Mouse (Mus musculus) ES-E14 (cell line): ENCODE measurements around the gene Olfr1110. TPM values are rescaled to one million over a fixed set of nuclear protein-coding genes. Genes with fewer than 3 reads are reported as not detected.
"Not testable (repeated sequence)": the region's sequence is repeated elsewhere in the genome, so short reads cannot be mapped to it uniquely, and the experiment has no call there.

ENCODE experiments used
- DNase-seq: peaks from one replicate; pipeline ENCODE4 v3.0.0-alpha.2; 2013; ENCODE audit warnings: low read depth, low spot score
- H3K27ac ChIP-seq: 2 replicates; pipeline ENCODE4 v1.5.1; 2012; ENCODE audit warnings: low read depth, mild to moderate bottlenecking, low read length, moderate library complexity, mixed read lengths; ENCODE audit not compliant: poor library complexity, insufficient read depth, severe bottlenecking
- H3K36me3 ChIP-seq: 2 replicates; pipeline ENCODE4 v1.6.1; 2012; ENCODE audit warnings: mild to moderate bottlenecking, low read length, moderate library complexity, mixed read lengths; ENCODE audit not compliant: control insufficient read depth, poor library complexity, insufficient read depth, severe bottlenecking
- H3K4me1 ChIP-seq, 2 experiments: fragments of 150-350 bp in 1 of 2; sonication (generic) in 1 of 2; 2 replicates each; pipeline ENCODE4 v1.6.1; 2012; ENCODE audit warnings: low read length in 2 of 2, mild to moderate bottlenecking in 1 of 2, mixed read lengths in 1 of 2; ENCODE audit not compliant: control insufficient read depth in 2 of 2, insufficient read depth in 2 of 2, poor library complexity in 1 of 2
- H3K4me3 ChIP-seq, 2 experiments: fragments of 150-350 bp in 1 of 2; sonication (generic) in 1 of 2; 2 replicates each; pipeline ENCODE4 v1.5.1; 2012; ENCODE audit warnings: low read length in 2 of 2, low read depth in 1 of 2, mild to moderate bottlenecking in 1 of 2, mixed read lengths in 1 of 2; ENCODE audit not compliant: insufficient read depth in 1 of 2, poor library complexity in 1 of 2, severe bottlenecking in 1 of 2
- H3K9ac ChIP-seq: 2 replicates; pipeline ENCODE4 v1.6.1; 2012; ENCODE audit warnings: low read depth, mild to moderate bottlenecking, low read length, mixed read lengths; ENCODE audit not compliant: poor library complexity, insufficient read depth, severe bottlenecking
- H3K9me3 ChIP-seq: fragments of 150-350 bp; sonication (generic); 2 replicates; pipeline ENCODE4 v1.6.1; 2012; ENCODE audit warnings: low read depth, mild to moderate bottlenecking, low read length; ENCODE audit not compliant: control insufficient read depth, insufficient read depth
- CHD2 ChIP-seq: IDR thresholded peaks from 2 replicates; pipeline ENCODE4 v1.6.1; 2014; ENCODE audit warnings: mild to moderate bottlenecking, low read depth, low read length, inconsistent platforms
- HCFC1 ChIP-seq: IDR thresholded peaks from 2 replicates; pipeline ENCODE4 v1.6.1; 2012; ENCODE audit warnings: low read length, inconsistent platforms, borderline replicate concordance; ENCODE audit not compliant: insufficient read depth
- MAFK ChIP-seq: IDR thresholded peaks from 2 replicates; pipeline ENCODE4 v1.6.1; 2014; ENCODE audit warnings: mild to moderate bottlenecking, low read depth, low read length, inconsistent platforms; ENCODE audit not compliant: insufficient read depth
- ZC3H11A ChIP-seq: IDR thresholded peaks from 2 replicates; pipeline ENCODE4 v1.6.1; 2012; ENCODE audit warnings: low read depth, mild to moderate bottlenecking, inconsistent platforms, low read length, borderline replicate concordance
- ZNF384 ChIP-seq: IDR thresholded peaks from 2 replicates; pipeline ENCODE4 v1.6.1; 2012; ENCODE audit warnings: low read depth, low read length, inconsistent platforms
- in situ Hi-C, 2 experiments: fragments of 600-800 bp; cut with MboI; formaldehyde crosslinking; loops; one replicate each; pipeline ENCODE4 v1.15.1; 2025; ENCODE audit warnings: low sequenced_read_pairs in 2 of 2, inconsistent platforms in 1 of 2; ENCODE audit not compliant: unreplicated experiment in 2 of 2
- total RNA-seq: library from RNA; depleted of rRNA; stranded (reverse); fragments of 300-350 nt; gene quantifications from 2 replicates; pipeline ENCODE4 v1.2.3, GENCODE M21; 2012; rRNA removed

Olfr1110 gene
- total RNA-seq, result not detected in 2 replicates

DNA sequence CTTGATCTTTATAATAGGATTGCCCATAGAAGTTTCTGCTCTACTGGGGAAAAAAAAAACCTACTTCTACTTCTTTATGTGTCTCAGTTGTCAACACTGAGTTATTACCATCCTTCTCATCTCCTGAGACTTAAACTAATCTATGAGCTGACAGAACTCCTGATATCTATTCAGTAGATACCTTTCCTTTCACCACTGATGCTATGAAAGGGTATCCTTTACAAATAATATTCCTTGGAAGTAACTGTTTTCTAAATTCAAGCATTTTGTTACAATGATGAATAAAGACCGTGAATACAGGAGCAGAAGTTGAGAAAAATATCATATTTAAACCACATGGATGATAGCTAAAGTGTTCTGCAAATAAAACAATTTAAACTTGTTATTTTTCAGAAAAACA, at the start of gene Olfr1110:
TSS of gene Olfr1110 (minus strand) at position 101 of the 400 bp plus-strand sequence.
- TF ChIP-seq CHD2 (no peak), HCFC1 (no peak), MAFK (no peak), ZNF384 (no peak), ZC3H11A (no peak)
- in situ Hi-C loops, result no loop called here

DNA sequence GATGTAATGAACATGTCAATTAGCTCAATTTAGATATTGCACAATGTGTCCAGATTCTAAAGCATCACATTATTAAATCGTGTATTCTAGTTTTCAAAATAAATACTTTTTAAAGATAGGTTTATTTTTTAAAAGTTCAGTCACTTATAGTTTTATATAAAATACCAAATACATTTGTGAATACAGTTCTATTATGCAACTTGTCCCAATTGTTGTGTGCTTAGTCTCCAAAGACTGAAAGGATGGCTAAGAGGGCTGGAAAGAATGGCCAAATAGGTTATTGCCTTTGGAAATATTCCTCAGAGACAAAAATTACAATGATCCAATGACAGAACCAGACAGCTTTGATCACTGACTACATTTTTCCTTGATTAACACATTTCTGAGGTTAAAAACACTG, 47.4 kb upstream of the Olfr1110 start, which contains the start of gene Olfr1112:
TSS of gene Olfr1112 (plus strand) at position 301 of the 400 bp plus-strand sequence.
- in situ Hi-C loops, result no loop called here
- Histone ChIP-seq H3K4me3 (no peak within 1 kb of the TSS), H3K4me1 (no peaks in the 10 kb centered on the region), H3K27ac (no peak within 1 kb of the TSS), H3K9me3 (no peaks in the 10 kb centered on the region), H3K36me3 (no peaks in the 10 kb centered on the region), H3K9ac (no peak within 1 kb of the TSS)
- TF ChIP-seq ZC3H11A (no peak), MAFK (no peak)
- DNase-seq, result no peak

More for the DNA sequence above, at the start of gene Olfr1110:
- Histone ChIP-seq H3K4me3 (no peak within 1 kb of the TSS), H3K36me3 (no peaks in the 10 kb centered on the region), H3K9me3 (no peaks in the 10 kb centered on the region), H3K27ac (no peak within 1 kb of the TSS), H3K4me1 (no peaks in the 10 kb centered on the region), H3K9ac (no peak within 1 kb of the TSS)
- DNase-seq, result no peak

DNA sequence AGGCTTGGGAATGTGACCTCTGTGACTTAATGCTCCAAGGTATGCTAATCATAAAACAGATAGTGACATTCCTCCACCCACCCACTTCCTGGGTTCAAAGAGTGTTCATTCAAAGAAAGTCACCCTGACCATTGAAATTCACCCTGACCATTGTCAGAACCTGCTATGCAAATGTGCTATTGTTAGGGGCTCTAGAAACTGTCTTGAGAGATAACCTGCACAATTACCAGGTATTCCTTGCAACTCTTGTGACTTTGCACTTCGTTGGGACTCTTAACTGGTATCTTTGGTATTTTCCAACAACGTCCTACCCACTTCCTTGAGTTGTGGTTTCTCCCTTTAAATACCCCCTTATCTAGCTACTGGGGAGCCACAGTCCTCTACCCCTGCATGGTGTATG, 27.6 kb upstream of the Olfr1110 start:
- DNase-seq, H3K9me3 ChIP-seq, H3K9ac ChIP-seq, H3K4me3 ChIP-seq, H3K27ac ChIP-seq, H3K36me3 ChIP-seq, in situ Hi-C loops, H3K4me1 ChIP-seq: not testable (repeated sequence)

DNA sequence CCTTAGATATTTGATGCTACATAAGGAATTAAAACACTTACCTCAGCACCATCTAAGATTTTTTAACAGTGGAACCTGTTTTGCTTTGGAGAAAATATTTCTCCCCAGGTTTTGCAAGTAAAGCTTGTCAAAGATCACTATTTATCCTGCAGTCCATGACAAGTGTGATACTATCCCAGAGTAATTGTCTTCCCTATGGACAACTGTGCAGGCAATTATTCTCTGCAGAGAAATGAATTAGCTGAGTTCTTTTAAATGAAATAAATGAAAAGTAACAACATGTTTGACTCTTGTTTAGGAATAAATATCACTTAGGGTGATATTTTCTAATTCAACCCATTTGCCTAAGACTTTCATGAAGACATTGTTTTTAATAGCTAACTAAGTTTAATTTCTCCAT, 12.4 kb upstream of the Olfr1110 start, which contains the start of gene Olfr1111:
TSS of gene Olfr1111 (minus strand) at position 101 of the 400 bp plus-strand sequence.
- no peak for DNase-seq
- no peaks in the 10 kb centered on the region for H3K9me3 ChIP-seq
- no peak within 1 kb of the TSS for H3K9ac ChIP-seq
- no peak within 1 kb of the TSS for H3K4me3 ChIP-seq
- TF ChIP-seq HCFC1 (no peak), CHD2 (no peak), MAFK (no peak), ZNF384 (no peak), ZC3H11A (no peak)
- no peak within 1 kb of the TSS for H3K27ac ChIP-seq
- H3K4me1 ChIP-seq, result no peaks in the 10 kb centered on the region
- H3K36me3 ChIP-seq, result no peaks in the 10 kb centered on the region
- in situ Hi-C loops, result no loop called here

DNA sequence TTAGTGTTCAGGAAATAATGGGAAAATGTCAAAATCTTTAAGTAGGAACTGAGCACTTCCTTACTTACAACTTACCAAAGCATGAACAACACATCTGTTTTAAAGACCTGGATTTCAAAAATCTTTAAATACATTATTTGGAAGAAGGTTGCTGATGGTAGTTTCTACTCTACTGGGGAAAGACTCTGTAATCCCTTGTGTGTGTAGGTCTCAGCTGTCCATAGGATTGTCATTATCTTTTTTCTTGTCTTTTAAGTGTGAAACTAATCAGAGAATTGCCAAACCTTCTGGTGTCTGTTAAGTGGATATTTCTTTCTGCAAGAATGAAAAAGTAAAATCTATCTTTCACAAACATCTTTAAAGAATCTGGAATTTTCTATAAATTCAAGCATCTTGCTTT, 25.6 kb downstream of the Olfr1110 start, which contains the start of gene Olfr259:
TSS of gene Olfr259 (minus strand) at position 101 of the 400 bp plus-strand sequence.
- H3K27ac ChIP-seq, result no peak within 1 kb of the TSS
- in situ Hi-C loops, result no loop called here
- TF ChIP-seq HCFC1 (no peak), ZC3H11A (no peak), CHD2 (no peak), MAFK (no peak), ZNF384 (no peak)
- H3K4me3 ChIP-seq, result no peak within 1 kb of the TSS
- no peaks in the 10 kb centered on the region for H3K9me3 ChIP-seq
- no peak for DNase-seq
- H3K9ac ChIP-seq, result no peak within 1 kb of the TSS
- H3K36me3 ChIP-seq, result no peaks in the 10 kb centered on the region
- no peaks in the 10 kb centered on the region for H3K4me1 ChIP-seq
